Mouse (Mus musculus) brain, embryonic 14.5 days (tissue): ENCODE results near the gene Fscn2.

Experiments used
- CTCF ChIP-seq: fragments of 200-500 bp; IDR thresholded peaks from 2 replicates; pipeline ENCODE4 v1.5.1; 2012; ENCODE audit warnings: inconsistent platforms, mild to moderate bottlenecking, moderate library complexity, borderline replicate concordance; ENCODE audit not compliant: insufficient read depth, insufficient read length; ENCODE audit errors: extremely low read depth
- POLR2A ChIP-seq: fragments of 200-500 bp; IDR thresholded peaks from 2 replicates; pipeline ENCODE4 v1.6.1; 2012; ENCODE audit warnings: mild to moderate bottlenecking, inconsistent platforms, borderline replicate concordance; ENCODE audit not compliant: poor library complexity, insufficient read depth, insufficient read length, severe bottlenecking; ENCODE audit errors: extremely low read depth

GRCm38 (mm10) chr11:120357791-120358401 is 3.4 kb upstream of the Fscn2 start:
- TF ChIP-seq CTCF (no peak), POLR2A (no peak)
